Mouse (Mus musculus) bone marrow, adult 2 months (tissue): Measurements from ENCODE around the gene Mark4. TPM values are rescaled to one million over a fixed set of nuclear protein-coding genes. Genes with fewer than 3 reads are reported as not detected.

ENCODE experiments used
- H3K27ac ChIP-seq: fragments of 200-500 bp; 2 replicates; pipeline ENCODE4 v1.5.1; 2012; ENCODE audit warnings: low read depth, mild to moderate bottlenecking, control low read depth, inconsistent platforms, low read length; ENCODE audit not compliant: control insufficient read depth, poor library complexity, insufficient read depth
- H3K4me1 ChIP-seq: fragments of 200-500 bp; 2 replicates; pipeline ENCODE4 v1.6.1; 2011; ENCODE audit warnings: low read length; ENCODE audit not compliant: control insufficient read depth, insufficient read depth
- H3K4me3 ChIP-seq: fragments of 200-500 bp; replicated peaks from 2 replicates; pipeline ENCODE3; 2011; ENCODE audit warnings: mild to moderate bottlenecking, low read depth, low read length, control low read depth; ENCODE audit not compliant: control insufficient read depth
- CTCF ChIP-seq: fragments of 200-500 bp; IDR thresholded peaks from 2 replicates; pipeline ENCODE4 v1.5.1; 2011; ENCODE audit warnings: low read length, control low read depth; ENCODE audit not compliant: control insufficient read depth, insufficient read depth
- POLR2A ChIP-seq: fragments of 200-500 bp; IDR thresholded peaks from 2 replicates; pipeline ENCODE4 v1.6.1; 2011; ENCODE audit warnings: low read depth, mild to moderate bottlenecking, control low read depth, low read length, borderline replicate concordance; ENCODE audit not compliant: control insufficient read depth
- WGBS: fragments of 180-500 bp; shearing (Covaris S2); methylation state at CpG from one replicate; pipeline ENCODE4 v1.1.7; 2018; 5-methylcytosine and 5-hydroxymethylcytosine counted together
- polyA plus RNA-seq: library from polyadenylated mRNA; stranded (reverse); fragments of >200 nt; gene quantifications from 2 replicates; pipeline ENCODE4 v1.2.4, GENCODE M21; 2011; ENCODE audit warnings: low replicate concordance; ENCODE audit not compliant: missing spikeins, insufficient read depth, insufficient read length

The Mark4 gene
- polyA plus RNA-seq, 1 experiment, result 14.6 TPM

- no peak overlapping the region for H3K4me3 ChIP-seq
- WGBS, result 73% methylated on average over 6 of the region's 6 CpGs
- H3K4me1 ChIP-seq, result no peaks in the 10 kb centered on the region; the same call in 1 of the 2 replicates
- TF ChIP-seq POLR2A, result no peak
- TF ChIP-seq CTCF, result no peak
- H3K27ac ChIP-seq, result no peak overlapping the region
Observed at GRCm38 (mm10) chr7:19426349-19426748, 32.3 kb downstream of the Mark4 start.

- no peak overlapping the region for H3K27ac ChIP-seq
- 41% methylated on average over 4 of the region's 4 CpGs for whole genome bisulfite sequencing
- no peak for TF ChIP-seq CTCF
- TF ChIP-seq POLR2A, result no peak
- no peak overlapping the region for H3K4me3 ChIP-seq
- no peaks in the 10 kb centered on the region; the same call in 1 of the 2 replicates for H3K4me1 ChIP-seq
Observed at GRCm38 (mm10) chr7:19424051-19424450, 34.6 kb downstream of the Mark4 start.

GRCm38 (mm10) chr7:19423083-19423482 is 35.5 kb downstream of the Mark4 start:
- TF ChIP-seq CTCF, result no peak
- TF ChIP-seq POLR2A, result no peak
- H3K4me3 ChIP-seq, result no peak overlapping the region
- 81% methylated on average over 3 of the region's 3 CpGs for WGBS
- no peak overlapping the region for H3K27ac ChIP-seq
- no peaks in the 10 kb centered on the region; the same call in 1 of the 2 replicates for H3K4me1 ChIP-seq

GRCm38 (mm10) chr7:19420821-19421636 is 37.6 kb downstream of the Mark4 start:
- Histone ChIP-seq H3K27ac (no peak overlapping the region), H3K4me1 (no peaks in the 10 kb centered on the region; the same call in none of the 2 replicates), H3K4me3 (peak overlapping the region; percentile 58)
- WGBS, result 9% methylated on average over 43 of the region's 43 CpGs
- TF ChIP-seq POLR2A (peak; percentile 18; the same call in 1 of the 2 replicates), CTCF (no peak)

DNA sequence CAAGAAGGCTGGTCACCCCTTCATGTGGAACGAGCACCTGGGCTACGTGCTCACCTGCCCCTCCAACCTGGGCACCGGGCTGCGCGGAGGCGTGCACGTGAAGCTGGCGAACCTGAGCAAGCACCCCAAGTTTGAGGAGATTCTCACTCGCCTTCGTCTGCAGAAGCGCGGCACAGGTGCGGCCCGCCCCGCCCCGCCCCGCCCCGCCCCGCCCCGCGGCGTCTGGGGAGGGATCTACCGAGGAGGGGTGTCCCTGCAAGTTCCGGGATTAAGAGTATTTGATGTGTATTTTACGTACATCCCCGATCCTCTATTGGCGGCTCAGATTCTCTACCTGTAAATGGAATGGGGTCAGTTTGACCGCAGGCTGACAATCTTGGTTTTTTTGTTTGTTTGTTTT is 38.5 kb downstream of the Mark4 start:
- no peaks in the 10 kb centered on the region; the same call in none of the 2 replicates for H3K4me1 ChIP-seq
- H3K27ac ChIP-seq, result no peak overlapping the region
- TF ChIP-seq POLR2A, result no peak
- TF ChIP-seq CTCF, result no peak
- no peak overlapping the region for H3K4me3 ChIP-seq
- WGBS, result 8% methylated on average over 28 of the region's 28 CpGs

DNA sequence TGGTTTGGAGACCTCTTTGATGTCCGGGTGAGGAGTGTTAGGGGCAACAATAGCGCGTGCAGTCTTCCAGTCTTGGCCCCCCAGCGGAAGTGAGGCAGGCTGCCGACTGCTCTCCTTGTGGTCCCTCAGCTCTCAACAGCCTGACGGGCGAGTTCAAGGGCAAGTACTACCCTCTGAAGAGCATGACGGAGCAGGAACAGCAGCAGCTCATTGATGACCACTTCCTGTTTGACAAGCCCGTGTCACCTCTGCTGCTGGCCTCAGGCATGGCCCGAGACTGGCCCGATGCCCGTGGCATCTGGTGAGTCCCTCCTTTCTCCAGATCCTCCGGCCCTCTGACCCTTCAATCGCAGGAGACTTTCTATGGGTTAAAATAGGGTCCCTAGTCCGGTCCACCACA is 42.0 kb downstream of the Mark4 start:
- no peaks in the 10 kb centered on the region; the same call in none of the 2 replicates for H3K4me1 ChIP-seq
- no peak overlapping the region for H3K4me3 ChIP-seq
- no peak overlapping the region for H3K27ac ChIP-seq
- TF ChIP-seq POLR2A (no peak), CTCF (no peak)
- 43% methylated on average over 15 of the region's 15 CpGs for WGBS

- TF ChIP-seq POLR2A, result no peak
- TF ChIP-seq CTCF, result no peak
- WGBS, result 85% methylated on average over 3 of the region's 3 CpGs
- H3K4me1 ChIP-seq, result no peaks in the 10 kb centered on the region; the same call in 1 of the 2 replicates
- no peak overlapping the region for H3K4me3 ChIP-seq
- H3K27ac ChIP-seq, result no peak overlapping the region
Observed at GRCm38 (mm10) chr7:19413525-19413924, 45.1 kb downstream of the Mark4 start.

GRCm38 (mm10) chr7:19411783-19412182 is 46.8 kb downstream of the Mark4 start:
- H3K27ac ChIP-seq, result no peak overlapping the region
- H3K4me1 ChIP-seq, result no peaks in the 10 kb centered on the region; the same call in 1 of the 2 replicates
- TF ChIP-seq CTCF (no peak), POLR2A (no peak)
- 80% methylated on average over 5 of the region's 5 CpGs for WGBS
- H3K4me3 ChIP-seq, result no peak overlapping the region
